Mouse (Mus musculus) common myeloid progenitor, adult 5-6 weeks (primary cell): ENCODE measurements around the gene Rap1gap2. TPM values are rescaled to one million over a fixed set of nuclear protein-coding genes. Genes with fewer than 3 reads are reported as not detected.
A peak's percentile ranks its signal among the peaks of the same experiment; 100 is the strongest.

Source experiments
- ATAC-seq: replicated peaks from 2 replicates; pipeline ENCODE4 v1.8.0; 2016; ENCODE audit warnings: low read depth, mild to moderate bottlenecking, moderate TSS enrichment, inconsistent platforms; ENCODE audit not compliant: poor library complexity, severe bottlenecking
- total RNA-seq: library from RNA; stranded (forward); fragments of 200-1000, 187-1606 nt; gene quantifications from 2 replicates; pipeline ENCODE4 v1.2.3, GENCODE M21; 2017

Gene Rap1gap2
- total RNA-seq, 1 experiment from 2014 or later = 2.0 TPM

DNA sequence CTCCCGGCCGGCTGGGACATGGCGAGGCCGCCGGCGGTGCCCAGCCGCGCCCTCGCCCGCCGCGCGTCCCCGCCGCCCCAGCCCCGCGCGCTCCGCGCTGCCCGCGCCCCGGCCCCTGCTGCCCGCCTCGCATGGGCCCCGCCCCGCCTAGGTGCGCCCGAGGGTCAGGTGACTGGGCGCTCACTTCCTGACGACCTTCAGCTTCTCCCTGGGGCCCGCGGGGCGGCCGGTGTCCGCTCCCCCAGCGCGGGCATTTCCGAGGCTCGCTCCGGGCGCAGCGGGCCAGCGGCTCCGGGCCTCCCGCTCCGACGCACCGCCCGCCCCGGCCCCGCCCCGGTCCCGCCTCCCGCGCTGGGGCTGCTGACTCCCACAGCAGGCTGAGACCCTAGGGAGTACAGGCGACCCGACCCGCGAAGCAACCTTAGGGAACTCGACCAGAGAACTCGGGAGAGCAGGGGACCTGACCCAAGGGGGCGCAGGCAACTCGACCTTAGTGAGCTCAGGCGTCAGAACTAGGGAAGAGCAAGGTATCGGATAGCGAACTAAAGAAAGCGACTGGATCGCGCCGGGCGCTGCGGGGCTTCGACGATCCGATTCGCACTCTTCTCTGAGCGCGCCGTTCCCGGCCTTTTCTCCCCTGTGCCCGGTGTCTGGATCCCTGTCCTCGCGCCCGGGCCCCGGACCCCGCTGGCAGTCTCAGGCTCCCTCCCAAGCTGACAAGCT lies 88.1 kb downstream of the Rap1gap2 start:
- peak; percentile 12; the same call in 1 of the 2 replicates for ATAC-seq

DNA sequence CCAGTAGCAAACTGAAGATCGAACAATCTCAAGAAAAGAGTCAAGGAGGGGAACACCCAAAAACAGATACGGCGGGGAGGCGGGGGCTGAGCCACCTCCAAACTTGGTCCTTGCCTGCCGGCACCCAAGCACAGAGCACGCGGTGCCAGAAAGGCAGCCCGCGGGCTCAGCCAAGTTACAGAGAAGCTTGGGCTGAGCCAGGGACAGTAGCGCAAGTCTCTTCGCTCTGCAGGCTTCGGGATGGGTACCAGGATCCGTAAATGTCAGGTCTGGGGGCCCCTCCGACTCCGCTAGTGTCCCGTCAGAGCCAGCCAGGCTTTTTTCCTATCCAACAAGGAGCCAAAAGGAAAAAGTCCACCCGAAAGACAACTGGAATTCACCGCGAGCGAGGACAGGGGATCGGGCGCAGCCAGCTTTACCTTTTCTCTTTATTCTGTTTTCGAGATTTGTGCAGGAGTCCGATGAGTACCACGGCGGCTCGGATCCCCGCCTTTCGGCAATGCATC lies 88.7 kb downstream of the Rap1gap2 start:
- no peak for ATAC-seq

DNA sequence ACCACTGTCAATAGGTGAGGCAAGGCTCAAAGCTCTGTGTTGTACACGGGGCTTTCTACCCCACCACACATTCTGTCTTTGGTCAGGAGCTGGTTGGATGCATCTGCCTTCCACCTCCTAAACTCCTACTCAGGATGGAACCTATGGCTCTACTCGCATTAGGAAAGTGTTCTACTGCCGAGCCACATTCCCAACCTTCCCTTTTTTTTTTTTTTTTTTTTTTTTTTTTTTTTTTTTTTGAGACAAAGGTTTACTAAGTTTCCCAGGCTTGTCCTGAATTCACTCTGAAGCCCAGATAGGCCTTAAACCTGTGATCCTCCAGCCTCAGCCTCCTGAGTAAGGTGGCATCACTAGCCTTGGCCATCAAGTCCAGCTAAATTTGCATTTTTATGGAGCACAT lies 90.5 kb downstream of the Rap1gap2 start:
- no peak for ATAC-seq

DNA sequence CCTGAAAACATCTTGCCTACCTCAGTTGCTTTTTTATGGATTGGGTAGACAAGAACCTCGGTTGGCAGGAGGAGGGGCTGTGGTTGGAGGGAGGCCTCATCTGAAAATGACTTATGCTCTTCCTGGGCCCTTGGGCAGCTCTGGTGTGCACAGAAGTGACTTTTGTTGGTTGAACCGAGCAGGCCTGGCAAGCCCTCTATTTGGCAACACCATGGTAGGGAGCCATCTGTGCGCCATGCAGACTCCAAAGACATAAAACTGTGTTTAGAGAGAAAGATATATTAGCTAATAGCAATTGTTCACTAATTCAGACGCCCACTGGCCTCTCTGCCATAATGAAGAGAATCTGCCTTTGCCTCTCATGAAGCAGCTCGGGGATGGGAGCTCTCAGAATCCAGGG lies 94.6 kb downstream of the Rap1gap2 start:
- ATAC-seq = no peak

DNA sequence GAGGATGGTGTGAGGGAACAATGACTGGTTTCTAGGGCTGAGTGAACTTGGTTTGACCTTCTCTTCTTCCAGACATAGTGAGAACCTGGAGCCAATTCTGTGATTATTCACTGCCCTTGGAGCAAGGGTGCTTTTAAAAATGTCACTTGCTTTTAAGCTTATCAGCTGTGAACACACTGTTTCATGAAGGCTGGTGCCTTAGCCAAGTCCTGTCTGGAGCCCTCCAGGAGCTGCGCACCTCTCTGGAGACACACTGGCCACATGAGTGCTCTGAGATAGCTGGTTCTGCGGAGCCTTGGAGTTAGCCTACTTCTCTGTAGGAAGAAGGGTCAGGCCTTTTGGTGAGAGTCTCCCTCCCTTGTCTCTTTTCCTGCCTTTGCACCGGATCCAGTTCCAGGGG lies 95.7 kb downstream of the Rap1gap2 start:
- ATAC-seq = no peak

DNA sequence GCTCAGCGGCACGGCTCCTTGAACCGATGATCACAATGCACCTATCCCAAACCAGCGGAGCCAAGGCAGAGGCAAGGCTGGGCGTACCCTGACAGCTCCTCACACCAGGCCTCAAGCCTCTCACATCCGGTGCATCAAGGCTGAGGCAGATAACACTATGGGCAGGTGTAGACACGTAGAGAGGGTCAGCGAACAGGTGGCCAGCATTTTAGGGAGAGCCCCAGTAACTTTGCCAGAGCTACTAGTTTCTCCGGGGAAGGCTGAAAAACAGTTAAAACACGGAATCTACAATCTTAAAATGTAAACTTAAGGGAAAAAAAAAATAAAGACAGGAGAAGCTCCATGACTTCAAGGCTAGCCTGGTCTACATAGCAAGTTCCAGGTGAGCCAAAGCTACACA lies 98.1 kb downstream of the Rap1gap2 start:
- no peak for ATAC-seq

DNA sequence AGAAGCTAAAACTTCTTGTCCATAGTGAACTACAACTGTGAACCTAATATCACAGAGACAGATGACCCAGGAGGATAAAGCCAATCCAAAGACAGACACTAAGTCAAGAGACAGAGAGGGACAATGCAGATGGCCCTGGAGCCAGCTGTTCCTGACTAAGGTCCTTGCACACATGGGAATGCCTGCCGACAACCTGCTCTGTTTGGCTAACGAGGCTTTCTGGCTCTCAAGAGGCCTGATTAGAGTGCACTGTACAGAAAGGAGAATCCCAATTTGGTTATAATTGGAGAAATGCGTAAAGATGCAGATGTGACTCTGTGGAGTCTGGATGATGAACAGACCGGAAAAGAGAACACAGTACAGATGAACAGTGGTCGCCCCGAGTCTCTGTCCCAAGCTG lies 104.4 kb downstream of the Rap1gap2 start:
- ATAC-seq = no peak

DNA sequence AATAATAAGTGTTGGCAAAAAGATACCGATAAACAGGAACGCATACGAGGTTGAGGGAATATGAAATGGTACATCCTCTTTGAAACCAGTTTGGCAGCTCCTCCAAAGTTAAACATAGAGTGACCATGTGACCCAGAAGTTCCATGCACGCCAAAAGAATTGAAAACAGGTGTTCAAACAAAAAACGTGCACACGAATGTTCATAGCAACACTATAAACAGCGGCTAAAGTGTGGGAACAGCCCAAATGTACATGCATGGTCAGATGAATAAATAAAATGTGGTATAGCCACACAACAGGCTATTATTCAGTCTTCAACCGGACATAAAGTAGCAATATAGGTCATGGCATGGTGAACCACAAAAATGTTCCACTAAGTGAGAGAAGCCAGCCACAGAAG lies 108.2 kb downstream of the Rap1gap2 start:
- no peak for ATAC-seq

DNA sequence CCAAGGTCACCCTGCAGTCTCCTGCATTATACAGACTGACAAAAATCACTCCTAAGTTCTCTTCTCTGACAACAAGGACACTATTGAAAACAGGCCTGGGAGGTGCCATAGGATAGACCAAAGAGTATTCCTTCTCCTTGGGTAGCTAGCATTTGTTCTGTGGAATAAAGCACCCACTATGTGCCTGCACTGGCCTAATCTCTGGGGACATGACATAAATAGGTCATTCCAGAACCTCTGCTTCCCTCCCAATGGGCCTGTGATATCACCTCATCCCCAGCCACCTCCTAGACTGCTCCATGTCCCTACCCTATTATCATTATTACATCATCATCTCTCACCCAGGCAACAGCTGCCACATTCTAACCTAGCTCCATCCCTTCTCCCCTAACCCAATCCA lies 108.7 kb downstream of the Rap1gap2 start:
- ATAC-seq = no peak

DNA sequence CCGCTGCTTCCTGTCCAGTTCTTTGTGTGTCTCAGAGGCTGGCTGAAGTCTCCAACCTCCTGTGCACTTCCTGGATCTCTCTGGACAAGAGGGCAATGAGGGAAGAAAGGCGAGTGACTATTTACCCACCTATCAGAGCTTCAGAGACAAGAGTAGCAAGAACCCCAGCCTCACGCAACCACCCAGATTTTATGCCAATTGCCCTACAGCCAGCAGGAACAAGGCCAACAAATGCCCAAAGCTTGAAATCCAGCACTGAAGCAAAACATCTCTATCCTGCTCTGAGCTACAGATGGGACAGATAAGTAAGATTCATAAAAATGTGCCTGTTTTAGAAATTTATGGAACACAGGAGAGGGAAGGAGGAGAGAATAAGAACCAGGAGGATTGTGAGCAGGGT lies 109.7 kb downstream of the Rap1gap2 start:
- no peak for ATAC-seq

DNA sequence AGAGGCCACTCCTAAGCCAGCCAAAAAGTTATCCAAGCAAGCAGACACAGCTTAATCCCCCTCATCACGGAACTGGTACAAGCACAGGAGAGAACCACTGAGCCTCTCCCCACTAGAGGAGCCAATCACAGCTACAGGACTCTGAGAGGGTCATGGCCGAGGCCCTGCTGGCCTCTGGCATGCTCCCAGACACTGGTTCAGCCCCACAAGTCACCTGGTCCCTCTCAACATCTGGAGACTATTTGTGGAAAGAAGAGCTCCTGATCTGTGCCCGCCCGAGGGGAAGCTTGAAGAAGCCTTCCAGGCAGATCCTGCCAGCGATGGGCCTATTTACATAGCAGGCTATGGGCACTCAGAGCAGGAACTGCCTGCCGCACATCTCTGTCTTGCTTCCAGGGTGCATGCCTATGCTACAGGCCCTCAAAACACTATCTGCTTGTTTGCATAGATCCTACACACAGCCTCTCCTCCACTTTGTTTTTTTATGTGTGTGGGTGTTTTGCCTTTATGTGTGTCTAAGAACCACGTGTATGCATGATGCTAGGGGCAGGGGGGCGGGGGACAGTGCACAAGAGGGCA lies 111.1 kb downstream of the Rap1gap2 start:
- ATAC-seq = no peak

DNA sequence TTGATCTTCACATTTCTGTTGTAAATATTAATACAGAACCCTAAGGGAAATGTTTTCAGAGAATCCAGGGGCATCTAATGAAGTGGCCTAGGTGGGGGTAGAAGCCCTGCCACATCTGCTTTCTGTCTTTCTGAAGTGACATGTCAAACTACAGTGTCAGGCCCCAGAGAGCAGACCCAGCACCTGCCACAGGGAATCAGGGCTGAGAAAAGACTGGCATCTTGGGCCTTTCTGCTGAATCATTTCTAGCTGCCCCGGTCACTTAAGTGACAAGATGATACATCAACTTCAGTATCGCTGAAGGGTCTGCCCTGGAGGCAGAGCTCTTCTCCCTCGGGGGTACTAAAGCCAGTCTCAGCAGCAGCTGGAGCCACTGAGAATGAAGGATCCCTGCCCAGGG lies 111.7 kb downstream of the Rap1gap2 start:
- ATAC-seq = no peak

DNA sequence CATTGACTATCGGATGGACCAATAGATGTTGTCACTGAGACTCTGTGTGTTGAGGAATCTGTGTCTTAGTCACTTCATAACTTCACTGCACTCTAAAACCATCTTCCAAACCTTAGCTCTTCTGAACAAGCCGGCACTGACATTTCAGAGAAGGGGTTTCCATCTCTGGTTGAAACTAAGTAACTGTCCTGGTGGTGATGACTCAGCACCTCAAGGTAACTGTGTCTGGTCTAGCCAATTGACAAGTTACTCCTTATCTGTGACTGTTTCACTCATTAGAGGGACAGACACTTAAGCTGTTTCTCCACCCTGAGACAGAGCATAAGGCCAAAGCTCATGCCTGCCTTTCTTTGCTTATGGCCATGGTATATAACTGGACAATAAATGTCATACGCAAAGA lies 114.1 kb downstream of the Rap1gap2 start:
- ATAC-seq = no peak

DNA sequence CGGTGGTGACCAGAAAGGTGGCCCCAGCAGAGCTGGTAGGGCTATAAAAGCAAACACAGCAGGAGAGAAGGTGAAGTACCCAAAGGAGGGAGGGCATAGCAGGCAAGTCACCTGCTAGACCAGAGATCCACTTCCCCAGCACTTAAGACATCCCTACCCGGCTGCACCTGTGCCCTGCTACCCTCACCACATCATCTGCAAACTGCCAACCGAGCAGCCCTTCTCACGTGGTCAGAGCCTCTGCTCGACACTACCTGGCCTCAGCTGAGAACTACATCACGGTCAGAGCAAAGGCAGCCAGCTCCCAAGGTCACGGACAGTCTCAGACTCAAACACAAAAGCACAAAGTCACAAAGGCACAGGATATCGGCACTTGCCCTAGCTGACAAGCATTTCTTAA lies 116.8 kb downstream of the Rap1gap2 start:
- ATAC-seq = no peak

DNA sequence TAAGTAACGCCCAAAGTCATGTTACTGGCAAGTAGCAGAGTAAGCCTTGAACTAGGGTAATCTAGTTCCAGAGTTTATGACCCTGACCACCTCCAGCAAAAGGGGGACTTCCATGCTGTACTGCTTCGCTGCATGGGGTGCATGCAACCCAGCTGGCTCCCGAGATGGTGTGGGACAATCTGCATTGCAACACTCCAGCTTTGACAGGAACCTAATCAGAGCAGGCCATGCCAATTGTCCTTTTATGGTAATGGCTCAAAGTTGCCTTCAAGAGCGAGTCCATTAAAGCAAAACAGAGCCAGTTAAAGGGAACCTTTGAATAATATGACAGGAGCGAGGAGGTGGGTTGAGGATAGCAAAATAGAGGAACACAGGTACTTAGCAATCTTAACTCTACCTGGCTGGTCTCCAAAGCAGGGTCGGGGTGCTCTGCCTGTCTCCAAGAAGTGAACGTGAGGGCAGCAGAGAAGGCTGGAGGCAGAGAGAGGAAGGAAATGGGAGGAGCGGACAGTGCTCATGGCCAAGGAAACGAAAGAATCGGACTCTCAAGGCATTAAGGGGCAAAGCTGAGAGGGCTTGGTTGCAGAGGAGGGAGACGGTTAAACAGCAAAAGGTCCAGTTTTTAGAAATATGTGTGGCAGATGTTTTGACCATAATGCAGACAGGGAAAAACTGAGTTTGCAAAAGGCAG lies 117.4 kb downstream of the Rap1gap2 start:
- ATAC-seq = peak; percentile 55

DNA sequence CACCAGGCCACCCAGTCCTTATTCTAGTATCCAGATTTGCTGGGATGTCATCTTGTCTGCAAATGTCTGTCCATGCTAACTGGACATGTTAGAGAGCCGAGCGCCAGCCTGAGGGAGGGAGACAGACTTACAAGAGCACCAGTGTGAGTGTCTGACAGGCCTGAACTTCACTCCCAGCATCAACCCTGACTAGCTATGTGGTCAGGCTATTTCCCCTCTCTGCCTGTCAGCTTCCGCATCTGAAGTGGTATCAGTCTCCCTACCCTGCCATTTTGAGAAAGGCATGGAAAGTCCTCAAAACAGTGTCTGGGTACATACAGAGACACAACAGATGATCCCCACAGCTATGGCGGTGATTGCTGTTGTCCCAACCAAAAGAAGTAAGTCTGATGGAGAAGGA lies 119.6 kb downstream of the Rap1gap2 start:
- peak; percentile 76 for ATAC-seq

DNA sequence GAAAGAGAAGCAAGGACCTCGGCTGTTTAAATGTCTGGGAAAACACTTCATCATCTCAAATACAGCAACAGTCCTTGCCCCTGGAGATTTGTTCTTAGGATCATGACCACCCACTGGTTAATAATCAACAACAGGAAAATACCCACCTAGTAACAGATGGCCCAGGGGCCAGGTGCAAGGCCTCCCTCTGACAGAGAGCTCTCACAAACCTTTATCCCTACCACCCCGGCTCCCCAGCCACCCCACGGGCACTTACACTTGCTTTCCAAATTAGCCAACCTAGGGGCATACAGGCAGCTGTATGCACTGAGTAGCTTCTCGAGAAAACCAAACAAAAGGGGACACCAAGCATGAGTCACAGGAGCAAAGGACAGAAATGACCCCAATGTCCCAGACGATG lies 121.5 kb downstream of the Rap1gap2 start:
- no peak for ATAC-seq

DNA sequence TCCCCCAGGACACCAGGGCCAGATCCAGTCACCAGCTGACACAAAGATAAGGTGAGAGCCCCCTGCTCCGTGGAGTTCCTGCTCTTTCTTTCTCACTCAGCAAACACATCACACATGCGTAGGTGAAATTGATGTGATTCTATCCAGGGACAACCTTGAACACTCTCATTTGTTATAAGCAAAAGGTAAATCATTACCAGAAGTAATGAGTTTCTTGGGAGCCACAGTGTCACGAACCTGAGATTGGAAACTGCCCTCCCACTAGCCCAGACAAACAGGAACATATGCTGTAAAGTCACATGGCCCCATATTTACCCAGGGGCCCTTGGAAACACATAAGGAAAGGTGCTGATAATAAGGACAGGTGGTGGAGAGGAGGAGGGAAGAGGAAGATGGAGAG lies 122.8 kb downstream of the Rap1gap2 start:
- ATAC-seq = no peak

DNA sequence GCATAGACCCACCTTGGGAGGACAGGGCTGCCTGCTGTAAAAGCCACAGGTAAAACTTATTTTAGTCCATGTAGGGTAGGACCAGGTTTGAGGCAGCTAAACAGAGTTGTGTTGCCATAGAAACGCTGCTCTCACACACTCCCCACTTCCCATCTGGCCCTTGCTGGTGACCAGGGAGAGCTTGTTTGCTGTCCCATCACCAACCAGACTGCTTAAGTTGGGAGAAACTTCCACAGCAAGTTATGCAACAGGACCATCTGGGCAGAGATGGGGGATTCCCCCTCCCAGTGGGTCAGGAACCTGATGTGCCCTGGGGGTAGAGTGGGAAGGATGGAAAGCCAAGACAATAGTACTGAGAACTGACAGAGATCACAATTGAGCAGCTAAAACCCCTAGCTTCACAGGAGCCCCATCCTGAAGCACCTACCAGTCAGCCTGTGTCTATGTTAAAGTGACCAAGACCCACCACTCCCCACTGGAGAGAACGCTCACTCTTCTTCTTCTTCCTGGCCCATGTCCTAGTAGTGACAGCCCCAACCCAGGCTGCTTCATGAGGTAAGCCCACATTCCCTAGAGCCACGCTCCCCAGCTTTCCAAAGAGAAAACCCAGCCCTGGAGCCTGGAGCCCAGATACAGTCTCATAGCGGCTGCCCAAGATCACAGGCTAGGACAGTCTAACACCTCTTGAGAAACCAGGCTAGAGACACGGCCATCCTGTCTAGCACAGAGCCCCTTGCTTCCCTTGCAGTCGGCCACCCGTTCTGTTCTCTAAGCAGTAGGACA lies 125.1 kb downstream of the Rap1gap2 start:
- ATAC-seq = 0 out of 2 replicates have a peak, but pooled peaks have one; percentile 29

DNA sequence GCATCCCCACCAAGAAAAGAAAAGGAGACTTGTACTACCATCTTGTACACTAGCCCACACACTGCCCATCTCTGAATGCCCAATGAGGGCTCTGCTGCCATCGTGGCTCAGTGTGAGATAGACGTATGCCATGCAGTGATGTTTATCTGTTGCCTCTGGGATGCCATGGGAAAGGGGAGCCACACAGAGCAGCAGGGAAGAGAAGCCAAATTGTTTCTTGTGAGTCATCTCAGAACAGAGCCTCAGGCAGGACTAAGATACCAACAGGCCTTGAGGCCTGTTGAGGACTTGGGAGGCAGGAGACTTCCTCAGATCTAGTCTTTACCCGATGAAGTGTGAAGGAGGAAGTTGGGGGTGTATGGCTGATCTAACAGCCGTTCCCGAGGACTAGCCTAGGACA lies 126.8 kb downstream of the Rap1gap2 start:
- ATAC-seq = no peak
